Mouse (Mus musculus) liver, embryonic 11.5 days (tissue): ENCODE results near the gene Pip4p1. TPM values are rescaled to one million over a fixed set of nuclear protein-coding genes. Genes with fewer than 3 reads are reported as not detected.
"Not testable (repeated sequence)": the region's sequence is repeated elsewhere in the genome, so short reads cannot be mapped to it uniquely, and the experiment has no call there.

Source experiments
- ATAC-seq: fragments of 200-750 bp; cut with Nextera tagmentation; replicated peaks from 2 replicates; pipeline ENCODE4 v1.8.0; 2017; ENCODE audit warnings: moderate number of reproducible peaks, mild to moderate bottlenecking, moderate TSS enrichment, moderate library complexity; ENCODE audit not compliant: low FRiP score
- DNase-seq: peaks from one replicate; pipeline ENCODE4 v3.0.0-alpha.2; 2017; ENCODE audit warnings: low spot score
- H3K27ac ChIP-seq: fragments of 300-500 bp; sonication (generic); 2 replicates; pipeline ENCODE4 v1.5.1; 2014; ENCODE audit warnings: mild to moderate bottlenecking, low read depth, low read length, control low read depth
- H3K27me3 ChIP-seq: fragments of 300-500 bp; sonication (generic); replicated peaks from 2 replicates; pipeline ENCODE4 v1.6.1; 2014; ENCODE audit warnings: low read length, mixed read lengths; ENCODE audit not compliant: control insufficient read depth, insufficient read depth
- H3K36me3 ChIP-seq: fragments of 300-500 bp; sonication (generic); 2 replicates; pipeline ENCODE4 v1.6.1; 2014; ENCODE audit warnings: mild to moderate bottlenecking, low read length, moderate library complexity, mixed read lengths; ENCODE audit not compliant: control insufficient read depth, insufficient read depth
- H3K4me1 ChIP-seq: fragments of 300-500 bp; sonication (generic); replicated peaks from 2 replicates; pipeline ENCODE4 v1.6.1; 2014; ENCODE audit warnings: low read length, mixed read lengths; ENCODE audit not compliant: control insufficient read depth, insufficient read depth
- H3K4me2 ChIP-seq: fragments of 300-500 bp; sonication (generic); 2 replicates; pipeline ENCODE4 v1.6.1; 2014; ENCODE audit warnings: mild to moderate bottlenecking, control low read depth, moderate library complexity
- H3K4me3 ChIP-seq: fragments of 300-500 bp; sonication (generic); 2 replicates; pipeline ENCODE4 v1.5.1; 2014; ENCODE audit warnings: low read depth, low read length, control low read depth
- H3K9ac ChIP-seq: fragments of 300-500 bp; sonication (generic); 2 replicates; pipeline ENCODE4 v1.6.1; 2014; ENCODE audit warnings: low read depth, low read length, control low read depth
- H3K9me3 ChIP-seq: fragments of 300-500 bp; sonication (generic); 2 replicates; pipeline ENCODE4 v1.6.1; 2016; ENCODE audit warnings: low read length, inconsistent platforms, mixed read lengths; ENCODE audit not compliant: control insufficient read depth
- WGBS: fragments of 180-500 bp; shearing (Covaris S2); extraction: QIAGEN DNeasy Blood & Tissue Kit; methylation state at CpG from one replicate; pipeline ENCODE4 v1.1.7; 2014; 5-methylcytosine and 5-hydroxymethylcytosine counted together
- polyA plus RNA-seq: library from polyadenylated mRNA; unstranded; fragments of >200 nt; fragmentation: Nextera tagmentation; extraction: Ambion mirVana; gene quantifications from 2 replicates; pipeline ENCODE4 v1.2.1, GENCODE M21; 2014

The Pip4p1 gene
- polyA plus RNA-seq: 36.9 and 42.2 TPM in 2 replicates

DNA sequence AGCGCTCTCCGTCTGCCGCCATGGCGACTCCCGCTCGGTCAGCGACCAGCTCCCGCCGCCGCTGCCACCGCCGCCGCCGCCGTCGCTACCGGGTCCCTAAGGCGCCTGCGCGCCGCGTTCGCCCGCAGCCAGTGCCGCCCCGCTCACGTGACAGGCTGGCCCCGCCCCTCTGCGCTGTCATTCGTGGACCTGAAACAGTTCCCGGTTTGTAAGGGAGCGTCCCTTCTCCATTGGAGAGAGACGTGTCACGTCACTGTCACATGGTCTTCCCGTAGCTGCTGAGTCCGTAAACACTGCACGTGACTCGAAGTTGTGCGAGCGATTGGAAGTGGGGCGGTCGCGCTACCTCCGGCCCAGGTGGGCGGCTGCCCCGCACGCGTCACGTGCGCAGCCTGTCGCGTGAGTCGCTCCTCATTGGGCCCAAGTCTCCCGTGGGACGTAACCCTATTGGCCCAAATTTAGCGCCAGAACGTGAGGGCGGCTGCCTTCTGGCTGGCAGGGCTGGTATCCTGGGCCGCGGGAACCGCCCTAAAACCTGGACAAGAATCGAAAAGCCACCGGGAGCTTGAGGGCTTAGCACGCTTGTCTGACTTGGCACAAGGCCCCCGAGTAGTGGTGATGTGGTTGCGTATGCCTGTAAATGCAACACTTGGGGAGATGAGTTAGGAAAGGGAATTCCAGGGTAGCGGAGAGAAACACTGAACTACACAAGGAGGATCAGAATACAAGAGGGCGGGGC, at the start of gene Pip4p1, which contains the start of gene Pnp:
TSS of gene Pip4p1 (minus strand) at position 103 of the 739 bp plus-strand sequence.
TSS of gene Pnp (plus strand) at position 329 of the 739 bp plus-strand sequence.
- ATAC-seq: peak; percentile 96
- Histone ChIP-seq H3K27me3 (no peaks in the 10 kb centered on the region), H3K27ac (peak within 1 kb of the TSS; percentile 95), H3K9me3 (no peaks in the 10 kb centered on the region), H3K9ac (peak within 1 kb of the TSS; percentile 94), H3K4me1 (peaks cover 25% of the 10 kb centered on the region), H3K4me2 (peak within 1 kb of the TSS; percentile 92), H3K4me3 (peak within 1 kb of the TSS; percentile 89), H3K36me3 (peaks cover 25% of the 10 kb centered on the region)
- DNase-seq: peak; percentile 94
- under 1% methylated on average over 62 of the region's 68 CpGs for WGBS

DNA sequence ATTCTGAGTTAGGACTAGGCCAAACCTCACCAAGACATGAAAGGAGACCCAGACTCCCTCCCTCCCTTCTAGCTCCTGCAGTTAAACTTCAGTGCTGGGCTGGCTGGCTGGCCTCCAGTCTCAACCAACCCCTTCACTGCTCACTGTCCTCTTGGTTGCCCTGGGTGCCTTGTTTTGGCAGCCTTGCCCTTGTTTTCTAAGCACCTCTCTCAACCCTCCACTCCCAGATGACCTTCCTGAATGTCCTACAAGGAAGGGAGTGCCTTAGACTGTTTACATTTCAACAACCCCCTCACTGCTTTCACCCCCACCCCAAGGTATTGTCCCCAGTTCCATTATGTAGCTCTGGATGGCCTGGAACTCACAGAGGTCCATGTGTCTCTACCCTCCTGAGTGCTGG, 49.0 kb upstream of the Pip4p1 start:
- Histone ChIP-seq H3K9ac (no peak overlapping the region), H3K36me3 (no peaks in the 10 kb centered on the region), H3K4me2 (no peak overlapping the region), H3K4me1 (no peaks in the 10 kb centered on the region), H3K9me3 (no peaks in the 10 kb centered on the region), H3K27ac (no peak overlapping the region), H3K27me3 (no peaks in the 10 kb centered on the region), H3K4me3 (no peak overlapping the region)
- DNase-seq (no peak), ATAC-seq (no peak)

DNA sequence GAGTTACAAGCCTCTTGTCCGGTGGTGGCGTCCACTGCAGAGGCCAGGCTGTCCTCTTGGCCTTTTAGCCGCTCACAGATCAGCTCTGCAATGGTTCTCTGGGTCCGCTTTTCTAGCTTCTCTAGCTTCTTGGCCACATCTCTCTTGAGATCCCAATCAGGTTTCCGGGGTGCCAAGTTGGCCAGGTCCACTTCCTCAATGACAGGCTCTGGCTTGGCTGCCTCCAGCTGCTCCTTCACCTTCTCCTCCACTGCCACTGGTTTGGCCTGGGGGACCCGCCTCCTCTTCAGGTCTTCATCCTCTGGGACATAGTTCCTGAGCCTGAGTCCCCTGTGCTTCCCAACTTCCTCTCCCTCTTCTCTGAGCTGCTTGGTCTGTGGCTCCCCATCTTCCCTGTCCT, 47.8 kb upstream of the Pip4p1 start:
- H3K9ac ChIP-seq, H3K27ac ChIP-seq, ATAC-seq, H3K27me3 ChIP-seq, H3K4me1 ChIP-seq, H3K4me3 ChIP-seq, H3K4me2 ChIP-seq, H3K9me3 ChIP-seq, DNase-seq, H3K36me3 ChIP-seq: not testable (repeated sequence)
- 60% methylated on average over 6 of the region's 6 CpGs for WGBS

DNA sequence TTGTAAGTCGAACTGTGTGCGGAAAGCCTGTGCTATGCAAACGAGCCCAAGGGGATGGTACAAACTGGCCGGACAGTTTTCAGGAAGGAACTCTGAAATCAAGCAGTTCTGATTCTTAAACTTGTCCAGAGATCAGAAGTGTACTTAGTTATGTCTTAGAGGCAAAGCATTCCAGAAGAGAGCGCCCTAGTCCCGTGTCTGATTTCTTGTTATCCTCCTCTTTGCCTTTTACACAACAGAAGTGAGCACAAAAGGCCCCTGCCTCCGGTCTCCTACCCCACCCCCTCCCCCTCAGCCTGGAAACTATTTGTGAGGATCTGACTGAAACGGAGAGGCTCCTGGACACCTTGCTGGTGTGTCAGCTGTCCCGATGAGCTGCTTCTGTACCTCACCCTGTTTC, 46.0 kb upstream of the Pip4p1 start:
- Histone ChIP-seq H3K9me3 (no peaks in the 10 kb centered on the region), H3K27ac (no peak overlapping the region), H3K4me3 (no peak overlapping the region), H3K36me3 (no peaks in the 10 kb centered on the region), H3K4me2 (no peak overlapping the region; the same call in 1 of the 2 replicates), H3K27me3 (no peaks in the 10 kb centered on the region), H3K4me1 (no peaks in the 10 kb centered on the region), H3K9ac (no peak overlapping the region)
- WGBS: 37% methylated on average over 9 of the region's 9 CpGs
- DNase-seq (no peak), ATAC-seq (no peak)

DNA sequence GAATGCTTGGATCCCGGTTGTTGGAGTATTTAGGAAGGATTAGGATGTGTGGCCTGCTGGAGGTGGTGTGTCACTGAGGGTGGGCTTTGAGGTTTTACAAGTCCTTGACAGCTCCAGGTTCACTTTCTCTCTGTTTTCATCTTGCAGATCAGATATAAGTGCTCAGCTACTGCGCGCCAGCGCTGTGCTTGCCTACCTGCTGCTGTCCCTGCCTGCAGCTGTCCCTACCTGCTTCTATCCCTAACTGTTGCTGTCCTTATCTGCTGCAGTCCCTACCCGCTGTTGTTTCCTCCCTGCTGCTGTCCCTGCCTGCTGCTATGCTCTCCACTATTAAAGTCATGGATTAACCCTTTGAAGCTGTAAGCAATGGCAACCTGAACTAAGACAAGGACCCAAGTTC, 44.3 kb upstream of the Pip4p1 start:
- no peak for ATAC-seq
- DNase-seq: no peak
- H3K4me2 ChIP-seq: no peak overlapping the region

DNA sequence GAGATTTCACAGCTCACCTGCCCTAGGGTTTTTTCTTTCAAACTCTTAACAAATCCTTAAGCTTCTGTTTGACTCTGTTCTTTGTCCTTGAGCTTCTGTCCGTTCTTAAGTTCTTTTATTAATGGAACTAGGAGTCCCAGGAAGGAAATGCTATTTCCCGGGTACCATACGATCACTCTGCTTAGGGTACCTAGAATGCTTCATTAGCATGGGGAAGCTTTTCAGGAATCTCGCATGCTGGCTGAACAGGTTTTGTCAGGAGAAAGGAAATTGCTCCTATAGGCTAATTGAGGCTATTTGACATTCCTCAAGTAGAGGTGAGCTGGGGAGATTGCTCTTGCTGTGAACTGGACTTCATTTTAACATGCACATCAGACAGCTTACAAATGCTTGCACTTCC, 43.0 kb upstream of the Pip4p1 start:
- H3K27ac ChIP-seq: no peak overlapping the region
- H3K4me1 ChIP-seq: 0 out of 2 replicates have a peak, but pooled peaks cover 7% of the 10 kb centered on the region
- H3K9ac ChIP-seq: no peak overlapping the region
- no peaks in the 10 kb centered on the region for H3K9me3 ChIP-seq
- 58% methylated on average over 4 of the region's 4 CpGs for WGBS
- no peaks in the 10 kb centered on the region for H3K36me3 ChIP-seq
- no peak overlapping the region for H3K4me2 ChIP-seq
- H3K4me3 ChIP-seq: no peak overlapping the region
- ATAC-seq: no peak
- no peak for DNase-seq
- H3K27me3 ChIP-seq: no peaks in the 10 kb centered on the region

More for the DNA sequence above, 44.3 kb upstream of the Pip4p1 start:
- Histone ChIP-seq H3K36me3 (no peaks in the 10 kb centered on the region), H3K4me3 (no peak overlapping the region), H3K27ac (no peak overlapping the region), H3K4me1 (0 out of 2 replicates have a peak, but pooled peaks cover 5% of the 10 kb centered on the region), H3K9ac (no peak overlapping the region), H3K9me3 (no peaks in the 10 kb centered on the region), H3K27me3 (no peaks in the 10 kb centered on the region)
- 42% methylated on average over 5 of the region's 5 CpGs for WGBS

DNA sequence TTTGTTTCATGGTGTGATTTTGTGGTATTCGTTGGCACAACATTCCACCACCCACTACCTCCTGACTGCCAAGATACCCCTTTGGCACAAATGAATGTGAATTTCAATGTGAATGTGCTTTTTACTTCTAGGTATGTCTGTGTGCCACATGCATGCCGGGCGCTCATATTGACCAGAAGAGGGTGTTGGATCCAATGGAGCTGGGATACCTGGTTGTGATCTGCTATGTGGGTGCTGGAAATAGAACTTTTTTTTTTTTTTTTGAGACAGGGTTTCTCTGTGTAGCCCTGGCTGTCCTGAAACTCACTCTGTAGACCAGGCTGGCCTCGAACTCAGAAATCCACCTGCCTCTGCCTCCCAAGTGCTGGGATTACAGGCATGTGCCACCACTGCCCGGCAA, 42.4 kb upstream of the Pip4p1 start:
- not testable (repeated sequence) for H3K9ac ChIP-seq, H3K36me3 ChIP-seq, H3K4me1 ChIP-seq, ATAC-seq, H3K4me3 ChIP-seq, H3K27ac ChIP-seq, H3K9me3 ChIP-seq, H3K4me2 ChIP-seq, DNase-seq, H3K27me3 ChIP-seq
- WGBS: 86% methylated on average over 5 of the region's 5 CpGs

DNA sequence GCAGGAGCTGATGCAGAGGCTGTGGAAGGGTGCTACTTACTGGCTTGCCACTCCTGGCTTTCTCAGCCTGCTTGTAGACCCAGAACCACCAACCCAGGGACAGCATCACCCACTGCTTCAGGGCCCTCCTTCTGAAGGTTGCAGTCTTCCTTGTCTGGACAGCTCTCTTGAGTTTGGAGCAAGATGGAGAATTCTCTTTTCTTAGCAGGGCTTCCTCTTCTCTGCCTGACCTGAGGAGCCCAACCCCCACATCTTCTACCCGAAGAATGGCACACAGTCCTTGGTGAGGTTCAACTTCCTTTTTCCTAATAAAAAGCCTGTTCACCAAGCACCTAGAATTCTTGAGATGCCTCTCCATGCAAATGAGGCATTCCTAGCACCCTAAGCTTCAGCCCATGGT, 40.2 kb upstream of the Pip4p1 start:
- no peak overlapping the region for H3K27ac ChIP-seq
- WGBS: 44% methylated on average over 1 of the region's 1 CpGs
- H3K9me3 ChIP-seq: no peaks in the 10 kb centered on the region
- H3K4me3 ChIP-seq: no peak overlapping the region
- DNase-seq: no peak
- H3K27me3 ChIP-seq: no peaks in the 10 kb centered on the region
- ATAC-seq: no peak
- H3K4me2 ChIP-seq: no peak overlapping the region
- H3K36me3 ChIP-seq: no peaks in the 10 kb centered on the region
- H3K4me1 ChIP-seq: 0 out of 2 replicates have a peak, but pooled peaks cover 7% of the 10 kb centered on the region
- H3K9ac ChIP-seq: no peak overlapping the region
